Mouse (Mus musculus): ENCODE measurements around the gene Dnajb2. TPM values are rescaled to one million over a fixed set of nuclear protein-coding genes. Genes with fewer than 3 reads are reported as not detected.
A peak's percentile ranks its signal among the peaks of the same experiment; 100 is the strongest.

The Dnajb2 gene
- polyA plus RNA-seq, 1 experiment from 2014 or later: 35.9 TPM

GRCm38 (mm10) chr1:75253029-75253428 lies 16.8 kb downstream of the Dnajb2 start:
- no peak overlapping the region for H3K4me3 ChIP-seq (ENCODE audit: low read depth, low read length)
- H3K36me3 ChIP-seq (ENCODE audit: control insufficient read depth, insufficient read depth, low read length): no peaks in the 10 kb centered on the region
- no peak overlapping the region for H3K27ac ChIP-seq (ENCODE audit: low read depth, low read length)
- no peak overlapping the region for H3K4me2 ChIP-seq (ENCODE audit: low read depth, low read length)
- H3K9me3 ChIP-seq (ENCODE audit: control insufficient read depth, low read length): no peaks in the 10 kb centered on the region
- ATAC-seq (ENCODE audit: low read depth): no peak
- no peaks in the 10 kb centered on the region for H3K27me3 ChIP-seq (ENCODE audit: control insufficient read depth, insufficient read depth, low read length)
- 75% methylated on average over 16 of the region's 16 CpGs for WGBS
- no peak overlapping the region for H3K9ac ChIP-seq (replicated peaks; ENCODE audit: low read depth, low read length)
- no peaks in the 10 kb centered on the region; the same call in 1 of the 2 replicates for H3K4me1 ChIP-seq (ENCODE audit: control insufficient read depth, insufficient read depth, low read length)

GRCm38 (mm10) chr1:75253849-75254624 lies 17.8 kb downstream of the Dnajb2 start:
- Histone ChIP-seq H3K9ac (replicated peaks; ENCODE audit: low read depth, low read length) (no peak overlapping the region), H3K4me1 (ENCODE audit: control insufficient read depth, insufficient read depth, low read length) (no peaks in the 10 kb centered on the region; the same call in 1 of the 2 replicates), H3K27ac (ENCODE audit: low read depth, low read length) (no peak overlapping the region), H3K27me3 (ENCODE audit: control insufficient read depth, insufficient read depth, low read length) (no peaks in the 10 kb centered on the region), H3K4me3 (ENCODE audit: low read depth, low read length) (no peak overlapping the region), H3K36me3 (ENCODE audit: control insufficient read depth, insufficient read depth, low read length) (no peaks in the 10 kb centered on the region), H3K4me2 (ENCODE audit: low read depth, low read length) (no peak overlapping the region), H3K9me3 (ENCODE audit: control insufficient read depth, low read length) (no peaks in the 10 kb centered on the region)
- ATAC-seq (ENCODE audit: low read depth): no peak
- 65% methylated on average over 16 of the region's 16 CpGs for WGBS

- ATAC-seq (ENCODE audit: low read depth): no peak
Measured at GRCm38 (mm10) chr1:75254625-75255013, 18.4 kb downstream of the Dnajb2 start.

GRCm38 (mm10) chr1:75255516-75256046 lies 19.4 kb downstream of the Dnajb2 start:
- Histone ChIP-seq H3K27ac (ENCODE audit: low read depth, low read length) (no peak overlapping the region), H3K9ac (replicated peaks; ENCODE audit: low read depth, low read length) (no peak overlapping the region), H3K36me3 (ENCODE audit: control insufficient read depth, insufficient read depth, low read length) (no peaks in the 10 kb centered on the region), H3K9me3 (ENCODE audit: control insufficient read depth, low read length) (no peaks in the 10 kb centered on the region), H3K4me2 (ENCODE audit: low read depth, low read length) (no peak overlapping the region), H3K27me3 (ENCODE audit: control insufficient read depth, insufficient read depth, low read length) (no peaks in the 10 kb centered on the region), H3K4me1 (ENCODE audit: control insufficient read depth, insufficient read depth, low read length) (no peaks in the 10 kb centered on the region; the same call in 1 of the 2 replicates), H3K4me3 (ENCODE audit: low read depth, low read length) (no peak overlapping the region)
- no peak for ATAC-seq (ENCODE audit: low read depth)
- WGBS: 74% methylated on average over 10 of the region's 10 CpGs

More at GRCm38 (mm10) chr1:75254625-75255013, 18.4 kb downstream of the Dnajb2 start:
- Histone ChIP-seq H3K27me3 (ENCODE audit: control insufficient read depth, insufficient read depth, low read length) (no peaks in the 10 kb centered on the region), H3K4me2 (ENCODE audit: low read depth, low read length) (no peak overlapping the region), H3K4me1 (ENCODE audit: control insufficient read depth, insufficient read depth, low read length) (no peaks in the 10 kb centered on the region; the same call in 1 of the 2 replicates), H3K36me3 (ENCODE audit: control insufficient read depth, insufficient read depth, low read length) (no peaks in the 10 kb centered on the region), H3K27ac (ENCODE audit: low read depth, low read length) (no peak overlapping the region), H3K9me3 (ENCODE audit: control insufficient read depth, low read length) (no peaks in the 10 kb centered on the region), H3K4me3 (ENCODE audit: low read depth, low read length) (no peak overlapping the region), H3K9ac (replicated peaks; ENCODE audit: low read depth, low read length) (no peak overlapping the region)
- 53% methylated on average over 8 of the region's 8 CpGs for WGBS

GRCm38 (mm10) chr1:75261278-75261677 lies 25.1 kb downstream of the Dnajb2 start:
- Histone ChIP-seq H3K27me3 (ENCODE audit: control insufficient read depth, insufficient read depth, low read length) (peaks cover 3% of the 10 kb centered on the region; the same call in 1 of the 2 replicates), H3K27ac (ENCODE audit: low read depth, low read length) (no peak overlapping the region)

GRCm38 (mm10) chr1:75262969-75263951 lies 27.1 kb downstream of the Dnajb2 start:
- Histone ChIP-seq H3K4me2 (ENCODE audit: low read depth, low read length) (peak overlapping the region; percentile 68), H3K36me3 (ENCODE audit: control insufficient read depth, insufficient read depth, low read length) (no peaks in the 10 kb centered on the region), H3K4me1 (ENCODE audit: control insufficient read depth, insufficient read depth, low read length) (0 out of 2 replicates have a peak, but pooled peaks cover 6% of the 10 kb centered on the region), H3K4me3 (ENCODE audit: low read depth, low read length) (peak overlapping the region; percentile 46), H3K27me3 (ENCODE audit: control insufficient read depth, insufficient read depth, low read length) (peaks cover 3% of the 10 kb centered on the region; the same call in 1 of the 2 replicates), H3K9me3 (ENCODE audit: control insufficient read depth, low read length) (no peaks in the 10 kb centered on the region), H3K9ac (replicated peaks; ENCODE audit: low read depth, low read length) (peak overlapping the region; percentile 55), H3K27ac (ENCODE audit: low read depth, low read length) (no peak overlapping the region)
- WGBS: 2% methylated on average over 40 of the region's 40 CpGs
- peak; percentile 60 for ATAC-seq (ENCODE audit: low read depth)

More at GRCm38 (mm10) chr1:75261278-75261677, 25.1 kb downstream of the Dnajb2 start:
- Histone ChIP-seq H3K4me1 (ENCODE audit: control insufficient read depth, insufficient read depth, low read length) (0 out of 2 replicates have a peak, but pooled peaks cover 6% of the 10 kb centered on the region), H3K9me3 (ENCODE audit: control insufficient read depth, low read length) (no peaks in the 10 kb centered on the region), H3K4me3 (ENCODE audit: low read depth, low read length) (no peak overlapping the region), H3K36me3 (ENCODE audit: control insufficient read depth, insufficient read depth, low read length) (no peaks in the 10 kb centered on the region), H3K9ac (replicated peaks; ENCODE audit: low read depth, low read length) (no peak overlapping the region), H3K4me2 (ENCODE audit: low read depth, low read length) (no peak overlapping the region)
- no peak for ATAC-seq (ENCODE audit: low read depth)

GRCm38 (mm10) chr1:75264091-75264880 lies 28.1 kb downstream of the Dnajb2 start, which contains the start of gene Ptprn:
Gene Ptprn, minus strand, starts transcription at chr1:75264502.
- peaks cover 3% of the 10 kb centered on the region; the same call in 1 of the 2 replicates for H3K27me3 ChIP-seq (ENCODE audit: control insufficient read depth, insufficient read depth, low read length)
- ATAC-seq (ENCODE audit: low read depth): peak; percentile 83
- H3K4me3 ChIP-seq (ENCODE audit: low read depth, low read length): peak within 1 kb of the TSS; percentile 46
- WGBS: 11% methylated on average over 30 of the region's 32 CpGs
- H3K4me1 ChIP-seq (ENCODE audit: control insufficient read depth, insufficient read depth, low read length): 0 out of 2 replicates have a peak, but pooled peaks cover 6% of the 10 kb centered on the region
- H3K27ac ChIP-seq (ENCODE audit: low read depth, low read length): no peak within 1 kb of the TSS
- peak within 1 kb of the TSS; percentile 55 for H3K9ac ChIP-seq (replicated peaks; ENCODE audit: low read depth, low read length)
- peak within 1 kb of the TSS; percentile 68 for H3K4me2 ChIP-seq (ENCODE audit: low read depth, low read length)
- H3K9me3 ChIP-seq (ENCODE audit: control insufficient read depth, low read length): no peaks in the 10 kb centered on the region
- no peaks in the 10 kb centered on the region for H3K36me3 ChIP-seq (ENCODE audit: control insufficient read depth, insufficient read depth, low read length)

All from neural tube, embryonic 14.5 days (tissue).